Mouse (Mus musculus) layer of hippocampus, postnatal 14 days (tissue): ENCODE measurements around the gene Proca1. TPM values are rescaled to one million over a fixed set of nuclear protein-coding genes. Genes with fewer than 3 reads are reported as not detected.
"Not testable (repeated sequence)": the region's sequence is repeated elsewhere in the genome, so short reads cannot be mapped to it uniquely, and the experiment has no call there.

Source experiments
- DNase-seq, 2 experiments: peaks; one replicate each; pipeline ENCODE4 v3.0.0; 2021 to 2022; ENCODE audit warnings: low spot score in 2 of 2, mixed read lengths in 1 of 2
- total RNA-seq, 2 experiments: library from RNA; stranded (reverse); gene quantifications; 2 replicates each; pipeline ENCODE4 v1.2.3; 2021

Gene Proca1
- total RNA-seq, 2 experiments from 2014 or later, result 6.7 to 6.9 TPM

DNA sequence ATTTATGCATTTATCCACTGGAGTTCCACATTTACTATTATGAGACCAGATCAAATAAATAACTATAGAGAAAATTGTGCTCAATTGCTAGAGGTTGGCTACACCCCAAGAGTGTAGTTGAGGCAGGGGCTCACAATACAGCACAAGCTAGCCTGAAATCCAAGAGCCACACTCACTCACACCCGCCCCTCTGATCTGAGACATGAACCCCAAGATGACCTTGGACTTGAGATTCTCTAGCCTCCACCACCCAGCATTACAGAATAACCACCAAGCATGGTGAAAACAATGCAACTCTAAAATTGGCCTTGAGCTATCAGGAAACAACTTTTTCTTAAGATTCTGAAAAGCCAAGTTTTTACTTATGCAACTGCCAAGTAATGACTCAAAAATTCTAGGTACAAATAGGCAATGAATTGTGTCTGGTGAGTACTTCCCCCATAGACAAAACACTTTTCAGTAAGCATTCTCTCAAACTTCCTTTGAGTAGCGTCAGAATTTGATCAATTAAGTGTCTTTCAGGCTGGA, 11.3 kb upstream of the Proca1 start:
- DNase-seq, result no peak

DNA sequence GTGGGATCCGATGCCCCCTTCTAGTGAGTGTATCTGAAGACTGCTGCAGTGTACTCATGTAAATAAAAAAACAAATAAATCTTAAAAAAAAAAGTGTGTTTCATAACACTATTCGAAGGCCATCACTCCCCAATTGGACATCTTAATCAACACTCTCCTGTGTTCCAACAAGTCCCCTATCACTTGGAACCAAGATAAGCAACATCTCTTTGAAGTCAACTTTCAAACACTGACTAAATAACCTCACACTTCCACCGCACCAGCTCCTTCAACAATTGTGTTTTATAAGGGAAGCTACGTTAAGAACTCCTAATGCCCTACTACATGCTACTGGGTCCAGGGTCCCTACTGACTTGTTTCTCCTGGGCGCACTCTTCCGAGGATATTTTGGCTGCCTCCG, 10.7 kb upstream of the Proca1 start:
- no peak for DNase-seq

DNA sequence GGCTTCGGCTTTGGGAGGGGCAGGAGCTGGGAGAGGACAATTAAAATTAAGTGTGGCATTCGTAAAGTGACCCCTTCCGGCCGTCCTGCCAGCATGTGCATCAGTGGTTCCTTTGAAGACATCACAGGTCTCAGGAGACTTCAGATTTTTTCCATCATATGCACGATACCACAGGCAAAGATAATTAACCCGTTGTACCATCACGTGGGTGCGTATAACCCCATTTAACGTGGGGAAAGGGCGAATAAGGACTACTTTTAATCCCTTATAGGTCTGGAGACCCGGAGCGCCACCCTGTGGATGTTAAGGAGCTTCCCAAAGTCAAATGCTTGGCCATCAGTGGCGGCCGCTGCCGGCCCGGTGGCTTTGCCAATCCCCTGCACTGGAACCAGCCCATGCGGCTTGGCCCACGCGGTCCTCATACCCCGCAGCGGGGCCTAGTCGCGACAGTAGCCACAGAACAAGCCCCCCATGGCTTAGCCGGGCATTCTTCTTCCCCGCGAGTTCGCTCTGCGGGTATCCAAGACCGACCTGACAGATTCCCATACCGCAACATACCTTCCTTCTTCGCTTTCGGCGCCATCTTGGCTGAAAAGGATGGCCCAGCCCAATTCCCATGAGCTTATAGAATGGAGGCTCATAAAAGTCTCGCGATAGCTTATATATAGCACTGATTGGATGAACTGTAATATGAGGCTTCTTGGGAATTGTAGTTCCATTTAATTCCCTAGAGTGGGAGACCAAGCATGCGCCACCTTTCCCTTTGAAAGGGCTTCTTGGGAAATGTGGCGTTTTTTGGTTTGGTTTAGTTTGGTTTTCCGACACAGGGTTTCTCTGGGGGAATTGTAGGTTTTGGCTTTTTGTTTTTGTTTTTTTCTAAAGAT, 10.0 kb upstream of the Proca1 start, which contains the start of gene Rpl23a:
Gene Rpl23a, minus strand, starts transcription at position 624 of the 884 bp plus-strand sequence.
- peak; percentile 84 to 93 for DNase-seq

DNA sequence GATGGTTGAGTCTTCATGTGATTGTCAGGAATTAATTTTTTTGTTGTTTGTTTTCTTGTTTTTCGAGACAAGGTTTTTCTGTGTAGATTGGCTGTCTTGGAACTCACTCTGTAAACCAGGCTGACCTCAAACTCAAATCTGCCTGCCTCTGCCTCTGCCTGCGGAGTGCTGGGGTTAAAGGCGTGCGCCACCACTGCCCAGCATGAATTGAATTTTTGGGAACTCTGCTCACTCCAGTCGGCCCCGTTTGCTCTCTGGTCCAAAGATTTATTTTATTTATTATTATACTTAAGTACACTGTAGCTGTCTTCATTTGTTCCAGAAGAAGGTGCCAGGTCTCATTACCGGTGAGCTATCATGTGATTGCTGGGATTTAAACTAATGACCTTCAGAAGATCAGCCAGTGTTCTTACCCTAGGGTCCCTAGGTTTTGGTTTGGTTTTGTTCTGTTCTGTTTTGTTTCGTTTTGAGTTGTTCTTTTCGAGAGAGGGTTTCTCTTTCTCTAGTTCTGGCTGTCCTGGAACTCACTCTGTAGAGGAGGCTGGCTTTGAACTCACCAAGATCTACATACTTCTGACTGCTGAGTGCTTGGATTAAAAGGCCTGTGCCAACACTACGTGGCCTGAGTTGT, 9.2 kb upstream of the Proca1 start:
- DNase-seq, result no peak

DNA sequence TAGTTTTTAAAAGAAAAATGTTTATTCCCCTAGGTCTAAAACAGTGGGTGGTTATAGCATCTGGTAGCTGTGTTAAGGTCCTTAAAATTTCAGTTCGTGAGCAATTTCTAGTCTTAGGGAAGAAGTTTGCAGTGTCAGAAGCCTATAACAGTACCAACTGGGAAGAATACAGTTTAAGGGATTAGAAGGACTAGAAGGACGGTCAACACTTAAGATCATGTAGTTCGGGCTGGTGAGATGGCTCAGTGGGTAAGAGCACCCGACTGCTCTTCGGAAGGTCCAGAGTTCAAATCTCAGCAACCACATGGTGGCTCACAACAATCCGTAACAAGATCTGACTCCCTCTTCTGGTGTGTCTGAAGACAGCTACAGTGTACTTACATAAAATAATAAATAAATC, 8.5 kb upstream of the Proca1 start:
- not testable (repeated sequence) for DNase-seq

DNA sequence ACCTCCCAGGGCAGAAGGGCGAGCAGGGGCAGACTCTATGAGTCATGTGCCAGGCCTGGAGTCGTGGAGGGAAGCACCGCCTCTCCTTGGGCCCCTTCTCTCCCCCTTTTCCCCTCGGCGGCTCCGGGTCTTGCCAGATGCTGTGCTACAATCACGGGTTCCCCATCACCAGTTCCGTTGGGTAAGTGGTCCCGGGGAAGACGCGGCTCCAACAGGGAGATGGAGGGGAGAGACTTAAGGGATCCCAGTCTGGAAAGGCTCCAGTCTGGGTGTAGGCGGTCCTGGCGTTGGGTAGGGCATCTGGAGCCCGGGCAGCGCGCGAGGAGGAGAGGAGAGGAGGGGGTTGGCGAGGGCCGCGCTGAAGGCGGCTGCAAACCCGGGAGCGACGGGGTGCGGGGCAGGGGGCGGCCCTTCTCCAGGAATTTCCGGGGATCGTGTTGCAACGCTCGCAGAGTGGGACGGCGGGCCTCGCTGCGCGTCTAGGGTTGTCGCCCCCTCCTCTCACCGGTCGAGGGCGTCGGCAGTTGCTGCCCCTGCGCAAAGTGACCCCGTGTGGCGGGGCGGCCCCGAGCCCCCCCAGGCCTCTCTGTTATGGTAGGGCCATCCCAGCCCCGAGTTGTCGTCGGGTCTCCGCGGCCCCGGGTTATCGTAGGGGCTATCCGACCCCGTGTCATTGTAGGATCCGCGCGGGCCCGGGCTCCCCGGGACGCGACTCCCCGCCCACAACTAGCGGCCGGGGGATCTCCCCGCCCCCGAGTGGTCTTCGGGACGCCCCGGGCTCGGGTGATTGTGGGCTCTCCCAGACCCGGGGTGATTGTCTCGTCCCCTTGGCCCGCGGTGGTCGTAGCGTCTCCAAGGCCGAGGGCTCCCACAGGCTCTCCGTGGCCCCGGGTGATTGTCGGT, 4.6 kb upstream of the Proca1 start, which contains the start of gene Rab34:
Gene Rab34, plus strand, starts transcription at position 100 of the 903 bp plus-strand sequence.
- peak; percentile 78 to 85 for DNase-seq

DNA sequence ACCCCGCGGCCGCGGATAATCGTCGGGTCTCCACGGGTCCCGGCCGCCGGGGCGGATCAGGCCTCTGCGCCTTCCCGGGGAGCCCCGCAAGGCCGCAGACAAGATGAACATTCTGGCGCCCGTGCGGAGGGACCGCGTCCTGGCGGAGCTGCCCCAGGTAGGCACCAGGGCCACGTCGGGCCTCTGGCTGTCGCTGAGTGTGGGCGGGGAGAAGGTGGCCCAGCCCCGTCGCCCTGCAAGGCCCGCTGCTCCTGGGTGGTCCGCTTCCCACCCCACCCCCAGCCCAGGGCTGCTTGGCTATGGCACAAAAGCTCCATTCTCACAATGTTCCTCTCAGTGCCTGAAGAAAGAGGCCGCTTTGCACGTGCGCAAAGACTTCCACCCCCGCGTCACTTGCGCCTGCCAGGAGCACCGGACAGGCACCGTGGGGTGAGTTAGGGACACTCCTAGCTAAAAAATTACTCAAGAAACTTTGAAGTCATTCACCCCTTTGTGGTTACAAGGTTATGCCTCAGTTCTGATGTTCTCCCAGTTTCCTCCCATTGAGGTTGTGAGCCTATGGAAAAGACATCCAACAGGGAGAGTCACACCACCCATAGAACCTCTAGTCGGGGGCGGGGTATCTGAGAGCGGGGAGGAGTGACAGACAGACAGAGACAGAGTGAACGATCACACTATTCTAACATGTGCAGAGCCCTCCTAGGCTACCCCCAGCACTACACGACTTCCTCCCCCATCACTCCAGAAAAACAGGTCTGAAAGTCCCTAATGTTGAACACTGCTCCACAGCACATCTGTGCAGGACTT, 3.8 kb upstream of the Proca1 start:
- peak; percentile 73 to 87 for DNase-seq

DNA sequence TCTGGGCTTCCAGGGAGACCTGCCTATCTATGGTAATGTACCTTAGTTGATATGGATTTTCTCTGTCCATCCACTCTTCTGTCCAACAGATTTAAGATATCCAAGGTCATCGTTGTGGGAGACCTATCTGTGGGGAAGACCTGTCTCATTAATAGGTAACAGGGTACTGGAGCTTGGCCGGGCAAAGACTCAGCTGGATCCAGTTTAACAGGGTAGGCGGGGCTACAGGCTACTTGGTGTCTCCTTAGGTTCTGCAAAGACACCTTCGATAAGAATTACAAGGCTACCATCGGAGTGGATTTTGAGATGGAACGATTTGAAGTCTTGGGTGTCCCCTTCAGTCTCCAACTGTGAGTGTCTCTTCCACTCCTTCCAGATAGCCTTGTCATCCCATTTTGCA, 3.2 kb upstream of the Proca1 start:
- no peak for DNase-seq

DNA sequence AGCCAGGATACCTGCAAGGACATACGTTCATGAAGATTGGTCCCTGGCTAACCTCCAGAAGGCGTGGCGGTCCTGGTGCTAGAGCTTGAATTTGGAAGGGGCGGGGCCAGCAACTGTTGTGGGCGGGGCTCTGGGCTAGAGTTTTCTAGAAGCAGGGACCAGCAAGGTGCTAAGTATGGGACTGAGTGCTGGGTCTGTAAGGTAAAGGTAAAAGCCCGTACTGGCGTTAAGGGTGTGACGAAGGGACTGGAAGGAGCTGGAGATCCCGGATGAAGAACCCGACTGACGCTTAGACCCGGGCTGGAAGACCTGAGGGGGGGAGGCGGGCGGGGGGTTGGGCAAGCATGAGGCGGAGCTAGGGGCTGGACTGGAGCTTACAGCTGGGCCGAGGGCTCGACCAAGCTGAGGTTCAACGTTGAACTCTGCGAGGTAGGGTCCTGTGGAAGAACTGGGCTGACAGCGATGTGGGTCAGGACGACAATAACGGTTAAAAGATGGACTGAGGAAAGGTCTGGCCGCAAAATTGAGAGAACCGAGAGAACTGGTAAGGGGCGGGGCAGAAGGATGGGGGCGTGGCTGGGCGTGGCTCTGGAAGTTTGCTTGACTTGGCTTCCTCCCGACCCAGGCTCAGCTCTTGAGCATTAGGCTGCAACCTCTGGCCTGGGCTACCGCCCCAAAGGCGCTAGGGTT, 1.4 kb downstream of the Proca1 start:
- DNase-seq, result peak in 1 of 2 experiments; percentile 50

DNA sequence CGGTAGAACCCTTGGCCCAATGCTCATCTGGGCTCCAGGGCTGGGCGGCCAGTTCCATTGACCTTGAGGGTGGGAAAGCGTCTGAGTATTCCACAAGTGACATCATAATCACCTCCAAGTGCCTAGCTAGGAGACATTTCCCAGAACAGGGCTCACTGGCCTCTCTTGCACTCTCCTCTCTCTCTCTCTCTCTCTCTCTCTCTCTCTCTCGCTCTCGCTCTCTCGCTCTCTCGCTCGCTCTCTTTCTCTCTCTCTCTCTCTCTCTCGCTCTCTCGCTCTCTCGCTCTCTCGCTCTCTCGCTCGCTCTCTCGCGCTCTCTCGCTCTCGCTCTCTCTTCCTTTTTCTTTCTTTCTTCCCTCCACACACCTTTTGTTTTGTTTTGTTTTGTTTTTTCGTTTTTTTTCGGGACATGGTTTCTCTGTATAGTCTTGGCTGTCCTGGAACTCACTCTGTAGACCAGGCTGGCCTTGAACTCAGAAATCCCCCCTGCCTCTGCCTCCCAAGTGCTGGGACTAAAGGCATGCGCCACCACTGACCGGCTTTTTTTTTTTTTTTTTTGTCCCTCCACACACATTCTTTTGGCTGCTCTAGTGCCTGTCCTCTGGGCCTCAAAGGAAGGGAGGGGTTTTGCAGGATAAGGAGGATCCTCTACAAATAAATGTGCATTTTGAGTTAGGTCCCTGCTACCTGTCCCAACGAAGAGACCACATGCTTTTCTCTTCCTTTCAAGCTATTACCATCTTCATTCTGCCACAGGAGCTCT, 2.1 kb downstream of the Proca1 start:
- DNase-seq, result no peak

DNA sequence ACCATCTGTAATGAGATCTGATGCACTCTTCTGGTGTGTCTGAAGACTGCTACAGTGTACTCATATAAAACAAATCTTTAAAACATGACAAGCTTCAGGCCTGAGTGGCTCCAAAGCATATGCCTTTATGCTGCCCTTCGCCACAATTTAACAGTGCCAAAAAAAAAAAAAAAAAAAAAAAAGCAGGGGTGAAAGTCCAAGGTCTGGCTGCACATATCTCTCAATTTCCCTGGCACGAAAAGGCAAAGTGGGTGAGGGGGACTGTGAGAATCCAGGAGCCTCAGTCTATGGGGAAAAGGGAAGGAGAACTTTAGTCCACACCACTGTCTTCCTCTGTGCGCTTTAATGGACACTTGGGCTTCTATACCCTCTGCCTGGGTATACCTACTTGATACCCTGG, 9.2 kb downstream of the Proca1 start:
- no peak for DNase-seq

DNA sequence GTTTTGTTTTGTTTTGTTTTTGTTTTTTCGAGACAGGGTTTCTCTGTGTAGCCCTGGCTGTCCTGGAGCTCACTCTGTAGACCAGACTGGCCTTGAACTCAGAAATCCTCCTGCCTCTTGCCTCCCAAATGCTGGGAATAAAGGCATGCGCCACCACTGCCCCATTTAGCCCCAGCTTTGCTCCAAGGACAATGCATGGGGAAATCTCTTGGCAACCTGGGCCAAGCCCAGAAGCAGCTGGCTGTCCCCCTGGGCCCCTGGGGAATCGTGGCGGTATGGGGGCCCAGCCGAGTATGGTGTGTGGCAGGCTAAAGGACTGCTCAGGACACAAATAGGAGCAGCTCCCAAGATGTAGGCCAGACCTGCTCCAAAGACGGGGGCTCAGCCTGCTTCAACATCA, 11.1 kb downstream of the Proca1 start:
- no peak for DNase-seq

DNA sequence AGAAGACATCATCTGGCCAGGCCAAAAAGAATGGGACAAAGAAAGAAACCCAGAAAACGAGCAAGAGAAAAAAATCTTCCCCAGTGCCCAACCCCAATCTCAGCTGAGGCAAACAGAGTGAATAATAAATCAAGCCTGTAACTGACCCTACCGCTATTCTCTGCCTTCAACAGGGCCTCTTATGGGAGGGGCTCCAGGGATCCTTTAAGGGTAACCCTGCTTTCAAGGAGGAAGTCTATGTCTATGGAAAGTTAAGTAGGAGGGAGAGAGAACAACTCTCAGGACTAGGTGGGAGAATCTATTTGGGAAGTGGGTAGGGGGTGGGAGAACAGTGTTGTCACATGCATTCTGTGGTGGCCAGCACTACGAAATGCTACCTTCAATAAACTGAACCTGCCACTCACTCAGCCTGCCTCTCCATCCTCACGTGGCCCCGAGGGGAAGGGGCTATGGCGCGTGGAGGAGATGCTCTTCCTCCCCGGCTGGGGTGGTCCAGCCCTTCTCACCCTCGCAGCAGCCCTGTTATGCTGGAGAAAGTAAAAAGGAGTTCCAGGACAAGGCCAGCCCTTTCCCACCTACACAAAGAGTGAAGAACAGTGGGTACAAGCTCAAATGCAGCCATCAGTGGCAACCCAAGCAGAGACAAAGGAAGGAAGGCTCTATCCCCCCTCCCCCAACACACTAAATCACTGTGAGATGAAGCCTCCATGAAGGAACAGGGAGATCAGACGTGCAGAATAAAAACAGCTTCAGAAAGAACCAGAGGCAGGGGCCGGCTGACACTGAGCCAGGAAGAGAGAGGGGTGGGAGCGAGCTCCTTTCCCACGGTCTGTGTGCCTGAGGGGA, 12.4 kb downstream of the Proca1 start:
- no peak for DNase-seq

DNA sequence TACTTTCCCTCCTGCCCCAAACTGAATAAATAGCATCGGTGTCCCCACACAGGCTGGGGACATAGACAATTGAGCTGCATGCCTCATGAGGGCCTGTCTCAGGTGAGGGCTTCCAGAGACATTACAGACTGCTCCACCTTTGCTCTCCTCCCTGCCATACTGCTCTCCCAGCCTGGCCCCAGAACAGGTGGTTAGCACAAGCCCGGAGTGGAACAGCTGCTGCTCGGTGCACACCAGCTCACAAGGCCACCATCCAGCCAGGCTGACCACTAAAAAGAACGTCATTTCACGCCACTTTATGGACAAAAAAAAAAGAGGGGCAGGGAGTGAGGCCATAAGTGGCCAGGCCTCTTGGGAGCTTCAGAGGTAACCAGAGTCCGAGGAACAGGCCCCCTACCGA, 14.0 kb downstream of the Proca1 start:
- DNase-seq, result no peak

DNA sequence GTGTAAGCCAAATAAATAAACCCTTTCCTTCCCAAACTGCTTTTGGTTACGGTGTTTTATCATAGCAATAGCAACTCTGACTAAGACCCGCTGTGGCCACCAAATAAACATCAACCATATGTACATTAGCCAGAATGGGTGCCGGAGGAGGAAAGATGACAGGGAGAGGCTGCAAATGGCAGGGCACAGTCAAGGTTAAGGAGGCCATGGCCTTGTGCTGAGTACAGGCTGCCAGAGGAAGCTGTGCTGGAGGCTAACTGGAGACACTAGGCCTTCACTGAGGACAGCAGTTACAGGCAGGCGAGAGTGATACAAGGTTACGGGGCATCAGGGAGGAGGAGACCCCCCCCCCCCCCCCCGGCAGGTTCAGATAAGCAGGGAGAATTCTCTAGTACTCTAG, 16.7 kb downstream of the Proca1 start:
- no peak for DNase-seq

DNA sequence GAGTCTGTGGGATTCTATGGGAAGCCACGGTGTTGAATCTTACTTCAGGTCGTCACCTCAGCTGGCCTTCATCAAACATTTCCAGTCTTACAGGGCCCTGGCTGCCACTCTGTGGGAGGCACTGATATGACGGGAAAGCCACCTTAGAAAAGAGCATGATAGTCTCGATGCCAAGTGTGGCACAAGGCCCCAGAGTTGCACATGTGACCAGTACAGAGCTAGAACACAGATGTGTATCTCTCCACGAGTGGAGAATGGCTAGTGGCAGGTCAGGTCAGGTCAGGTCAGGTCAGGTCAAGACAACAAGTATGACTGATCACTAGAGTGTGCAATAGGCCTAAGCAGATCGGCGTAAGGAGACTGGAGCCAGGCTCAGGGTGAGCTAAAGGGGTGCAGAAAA, 17.4 kb downstream of the Proca1 start:
- DNase-seq, result no peak

DNA sequence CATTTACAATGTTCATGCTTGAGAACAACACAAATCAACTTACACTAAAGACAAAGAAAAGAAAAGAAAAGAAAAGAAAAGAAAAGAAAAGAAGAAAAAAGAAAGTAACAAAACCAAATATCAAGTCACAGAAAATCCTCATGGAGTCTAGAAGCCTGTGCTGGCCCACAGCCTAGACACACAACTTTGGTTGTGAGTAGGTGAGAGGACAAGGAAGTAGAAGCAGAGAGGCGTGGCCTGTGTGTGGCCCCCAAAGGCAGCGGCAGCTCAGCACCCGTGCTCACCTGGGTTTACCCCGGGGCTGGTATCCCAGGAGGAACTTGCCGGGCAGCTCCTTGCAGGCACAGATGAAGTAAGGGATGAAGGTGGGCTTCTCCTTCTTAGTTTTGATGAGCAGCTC, 18.3 kb downstream of the Proca1 start:
- no peak for DNase-seq
